Mouse (Mus musculus) left cerebral cortex, adult 2 months (tissue): ENCODE results near the gene Gpd2. TPM values are rescaled to one million over a fixed set of nuclear protein-coding genes. Genes with fewer than 3 reads are reported as not detected.

Experiments
- DNase-seq, 2 experiments: peaks; one replicate each; pipeline ENCODE4 v3.0.0; 2021 to 2022; ENCODE audit warnings: low spot score in 2 of 2, mixed read lengths in 1 of 2; ENCODE audit errors: extremely low spot score in 1 of 2
- H3K27ac ChIP-seq: fragments of 200-600 bp; 2 replicates; pipeline ENCODE4 v1.8.1; 2022
- H3K4me3 ChIP-seq: fragments of 200-600 bp; 2 replicates; pipeline ENCODE4 v1.8.1; 2022
- CTCF ChIP-seq: fragments of 200-600 bp; IDR thresholded peaks from 2 replicates; pipeline ENCODE4 v1.8.1; 2022; ENCODE audit warnings: antibody characterized with exemption, mild to moderate bottlenecking, moderate library complexity
- intact Hi-C: fragments of 180-260 bp; cut with DNase I; formaldehyde crosslinking; loops from one replicate; pipeline ENCODE4 v1.15.1; 2025
- total RNA-seq, 2 experiments: library from RNA; stranded (reverse); gene quantifications; 2 replicates each; pipeline ENCODE4 v1.2.3; 2021

The Gpd2 gene
- total RNA-seq, 2 experiments from 2014 or later: 92.8 to 98.0 TPM

DNA sequence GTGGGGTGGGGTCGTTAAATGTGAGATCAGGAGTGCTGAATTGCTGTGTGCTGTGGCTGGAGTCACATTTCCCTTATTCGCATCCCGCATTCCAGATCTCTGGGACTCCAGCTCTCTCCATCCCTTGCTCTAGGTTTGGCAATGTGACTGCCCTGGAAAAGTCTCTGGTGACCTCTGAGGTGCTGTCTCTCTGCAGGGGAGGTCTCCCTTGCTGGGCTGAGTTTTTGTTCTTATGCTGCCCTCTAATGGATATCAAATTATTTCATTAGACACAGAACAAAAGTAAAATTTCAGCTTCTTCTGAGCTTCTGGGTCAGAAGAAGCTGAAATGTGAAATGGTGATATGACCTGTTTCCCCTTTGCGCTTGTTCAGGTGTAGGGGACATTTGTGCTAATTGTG is 137.2 kb downstream of the Gpd2 start:
- TF ChIP-seq CTCF: peak; percentile 44
- no peak overlapping the region for H3K27ac ChIP-seq
- intact Hi-C loops: loop anchor here (1.0 to 5.0 kb wide), 2 partner anchors 257 to 1255 kb away; no protein-coding TSS in a partner anchor
- DNase-seq: no peak
- no peak overlapping the region for H3K4me3 ChIP-seq

DNA sequence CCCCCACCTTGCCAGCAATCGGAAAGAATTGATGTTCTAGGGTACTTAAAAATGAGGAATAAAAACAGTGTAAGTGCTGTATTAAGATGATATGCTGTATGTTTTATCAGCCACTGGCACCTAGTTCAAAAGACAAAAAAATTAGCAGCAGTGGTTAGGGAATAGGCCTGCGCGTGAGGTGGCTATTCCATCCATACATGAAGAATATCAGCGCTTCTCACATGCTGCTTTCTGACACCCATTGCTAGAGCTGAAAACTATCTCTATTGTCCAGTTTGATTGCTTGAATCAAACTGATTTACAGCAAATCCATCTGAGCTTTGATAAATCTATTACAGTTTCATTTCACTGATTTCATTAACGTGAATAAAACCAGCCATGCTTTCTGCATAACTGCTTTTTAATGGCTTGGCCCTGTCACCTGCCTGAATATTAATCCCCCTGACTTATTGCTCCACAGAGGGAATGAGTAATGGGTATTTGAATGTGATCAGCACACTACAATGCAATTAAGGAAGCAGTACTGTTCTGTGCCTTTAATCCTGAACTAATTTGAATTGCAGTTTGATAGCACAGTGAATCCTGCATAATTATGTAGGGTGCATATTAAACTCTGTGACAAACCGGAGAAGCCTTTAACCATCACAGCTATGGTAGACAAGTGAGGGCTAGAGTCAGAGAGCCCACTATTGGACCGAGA is 137.9 kb downstream of the Gpd2 start:
- Histone ChIP-seq H3K4me3 (no peak overlapping the region), H3K27ac (no peak overlapping the region)
- intact Hi-C loops: no loop called here
- TF ChIP-seq CTCF: no peak
- no peak for DNase-seq

DNA sequence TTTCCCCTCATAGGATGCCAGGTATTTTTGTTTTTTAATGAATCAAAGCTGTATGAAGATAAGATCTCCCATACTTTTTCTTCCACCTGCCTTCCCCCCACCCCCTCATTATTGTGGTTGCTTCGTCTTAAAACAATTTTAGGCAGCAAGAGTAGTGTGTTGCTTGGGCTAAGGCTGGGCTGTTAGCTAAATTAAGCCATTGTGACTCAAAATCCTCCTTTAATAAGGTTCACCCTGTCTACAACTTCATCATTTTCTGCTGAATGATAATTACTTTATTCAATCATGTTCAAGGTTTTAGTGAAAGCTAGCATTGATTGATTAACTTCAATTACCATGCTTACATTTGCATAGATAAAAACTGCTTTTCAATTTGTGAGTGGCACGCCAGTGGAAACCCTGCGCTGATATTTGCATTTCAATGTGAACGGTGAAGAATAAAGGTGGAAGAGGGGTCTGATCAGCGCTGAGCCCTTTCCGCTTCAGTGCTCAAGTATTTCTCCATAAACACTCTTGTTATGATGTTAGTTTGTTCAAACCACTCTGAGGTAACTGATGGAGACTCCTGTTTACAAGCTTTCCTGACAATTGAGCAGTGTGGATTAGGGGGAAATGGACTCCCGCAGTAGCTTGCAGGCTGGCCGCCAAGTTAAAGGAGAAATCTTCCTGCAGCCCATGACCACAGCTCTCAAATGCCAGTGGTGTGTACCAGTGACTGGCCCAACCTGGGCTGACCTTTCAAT is 140.9 kb downstream of the Gpd2 start:
- TF ChIP-seq CTCF: no peak
- intact Hi-C loops: no loop called here
- DNase-seq: no peak
- no peak overlapping the region for H3K4me3 ChIP-seq
- H3K27ac ChIP-seq: no peak overlapping the region

DNA sequence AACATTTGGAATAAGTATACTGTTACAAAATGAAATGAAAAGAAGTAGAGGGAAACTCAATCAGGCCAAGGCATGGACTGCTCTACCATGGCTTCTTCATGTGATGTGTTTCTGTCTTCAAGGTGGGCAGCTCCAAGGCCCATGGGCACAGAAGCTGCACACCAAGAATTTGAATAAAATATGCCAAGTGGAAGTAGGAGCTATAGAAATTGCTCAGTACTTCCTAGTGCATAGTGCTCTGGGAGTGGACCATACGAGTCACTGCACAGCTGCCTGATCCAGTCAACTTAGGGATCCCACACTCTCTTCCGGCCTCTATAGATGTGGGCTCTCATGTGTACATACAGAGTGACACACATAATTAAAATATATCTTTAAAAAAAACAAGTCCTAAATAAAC is 147.2 kb downstream of the Gpd2 start:
- TF ChIP-seq CTCF: no peak

DNA sequence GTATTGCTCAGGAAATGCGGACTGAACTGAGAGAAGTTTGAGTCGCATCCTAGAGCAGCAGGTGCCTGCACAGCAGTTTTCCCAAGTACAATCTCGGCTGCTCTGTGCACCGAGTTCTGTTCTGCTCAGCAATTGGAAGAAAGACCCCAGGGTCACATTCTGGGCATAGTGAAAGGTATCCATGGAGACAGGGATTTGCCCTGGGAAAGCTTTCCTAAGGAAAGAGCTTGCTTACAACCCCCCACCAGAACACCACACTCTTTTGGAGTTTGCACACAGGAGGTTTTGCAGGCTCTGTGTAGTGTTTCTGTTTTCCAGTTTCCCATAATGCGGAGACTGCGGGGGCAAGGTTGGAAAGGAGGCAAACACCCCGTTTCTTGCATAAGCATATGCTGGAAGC is 150.4 kb downstream of the Gpd2 start:
- intact Hi-C loops: no loop called here
- TF ChIP-seq CTCF: no peak
- Histone ChIP-seq H3K4me3 (no peak overlapping the region), H3K27ac (no peak overlapping the region)
- DNase-seq: peak in 1 of 2 experiments; percentile 13

More for the DNA sequence above, 147.2 kb downstream of the Gpd2 start:
- Histone ChIP-seq H3K27ac (no peak overlapping the region), H3K4me3 (no peak overlapping the region)
- intact Hi-C loops: no loop called here
- DNase-seq: no peak

DNA sequence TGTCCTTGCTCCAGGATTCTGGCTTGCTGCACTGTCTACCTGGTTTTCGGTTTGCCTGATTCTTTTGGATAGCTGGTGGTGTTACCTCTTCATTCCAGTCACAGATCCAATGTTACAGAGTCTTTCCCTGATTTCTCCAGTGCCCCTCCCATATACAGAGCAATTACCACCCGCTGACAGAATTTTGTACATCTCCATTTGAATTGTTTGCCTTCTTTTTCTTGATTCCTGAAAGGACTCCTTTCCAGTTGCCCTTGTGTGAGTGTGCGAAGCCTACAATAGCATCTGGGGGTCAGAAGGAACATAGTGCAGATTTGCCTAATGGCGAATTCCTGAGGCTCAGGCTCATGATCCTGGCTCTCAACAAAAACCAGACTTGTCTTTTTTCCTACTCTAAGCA is 157.6 kb downstream of the Gpd2 start:
- DNase-seq: no peak
- intact Hi-C loops: no loop called here
- no peak for TF ChIP-seq CTCF
- no peak overlapping the region for H3K27ac ChIP-seq
- H3K4me3 ChIP-seq: no peak overlapping the region

DNA sequence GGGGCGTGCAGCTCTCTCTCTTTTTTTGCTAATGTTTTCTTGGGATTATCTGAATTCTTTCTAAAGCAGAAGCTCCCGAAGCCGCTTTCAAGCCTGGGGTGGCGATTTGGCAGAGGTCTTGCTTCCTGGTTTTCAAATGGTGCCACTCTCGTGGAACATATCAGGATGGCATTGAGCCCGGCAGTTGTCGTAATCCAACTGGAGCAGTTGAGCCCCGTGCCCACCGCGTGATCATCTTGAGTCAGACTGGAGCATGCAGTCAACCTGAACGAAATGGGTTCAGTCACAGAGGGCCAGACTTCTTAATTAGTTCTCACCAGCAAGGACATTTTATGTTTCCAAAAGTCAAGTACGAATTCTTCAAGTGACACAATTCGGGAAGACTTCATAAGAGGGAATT is 158.6 kb downstream of the Gpd2 start:
- no peak for TF ChIP-seq CTCF

DNA sequence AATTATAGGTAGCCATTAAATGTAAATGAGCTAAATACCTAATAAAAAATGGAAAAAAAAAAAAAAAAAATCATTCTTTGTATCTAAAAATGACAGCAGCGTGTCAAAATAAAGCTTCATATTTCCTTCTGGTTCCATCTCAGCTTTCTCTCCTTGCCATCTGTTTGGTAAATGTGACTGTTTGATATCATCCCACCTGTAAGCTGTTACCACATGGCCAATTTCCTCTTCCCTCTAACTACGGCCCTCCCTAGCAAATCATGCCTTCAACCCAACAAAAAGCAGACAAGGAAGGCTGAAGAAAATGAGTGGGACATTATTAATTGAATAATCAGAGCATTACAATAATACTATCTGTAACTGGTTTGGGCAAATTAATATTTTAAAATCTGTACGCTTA is 160.3 kb downstream of the Gpd2 start:
- no peak for DNase-seq
- no peak overlapping the region for H3K27ac ChIP-seq
- intact Hi-C loops: no loop called here
- TF ChIP-seq CTCF: no peak
- H3K4me3 ChIP-seq: no peak overlapping the region

More for the DNA sequence above, 158.6 kb downstream of the Gpd2 start:
- no peak for DNase-seq
- Histone ChIP-seq H3K4me3 (no peak overlapping the region), H3K27ac (no peak overlapping the region)
- intact Hi-C loops: no loop called here

DNA sequence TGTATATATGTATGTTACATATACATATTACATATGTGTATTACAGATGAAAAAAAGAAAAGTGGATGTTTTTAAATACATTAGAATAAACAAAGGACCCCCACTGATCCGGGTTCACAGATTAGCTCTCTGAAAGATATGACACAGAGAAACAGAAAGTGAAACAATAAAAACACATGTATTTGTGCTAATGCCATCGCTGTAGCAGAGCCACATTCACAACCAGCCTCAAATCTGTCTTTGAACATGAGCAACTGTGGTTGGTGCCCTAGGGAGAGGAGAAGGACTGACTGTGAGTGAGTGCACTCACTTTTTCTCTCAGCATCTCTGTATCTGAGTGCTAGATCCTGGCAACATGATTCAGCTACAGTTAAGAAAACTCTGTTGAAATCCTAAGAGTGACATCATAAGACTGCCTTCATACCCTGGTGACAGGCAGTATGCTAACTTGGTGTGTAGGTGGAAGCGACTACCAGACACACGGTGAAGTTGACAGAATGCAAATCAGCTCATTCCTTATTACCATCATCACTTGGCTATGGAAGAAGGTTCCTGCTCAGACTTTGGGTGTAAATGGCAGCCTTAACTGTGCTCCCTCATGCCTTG is 170.1 kb downstream of the Gpd2 start:
- Histone ChIP-seq H3K27ac (no peak overlapping the region), H3K4me3 (no peak overlapping the region)
- intact Hi-C loops: no loop called here
- DNase-seq: no peak
- no peak for TF ChIP-seq CTCF

DNA sequence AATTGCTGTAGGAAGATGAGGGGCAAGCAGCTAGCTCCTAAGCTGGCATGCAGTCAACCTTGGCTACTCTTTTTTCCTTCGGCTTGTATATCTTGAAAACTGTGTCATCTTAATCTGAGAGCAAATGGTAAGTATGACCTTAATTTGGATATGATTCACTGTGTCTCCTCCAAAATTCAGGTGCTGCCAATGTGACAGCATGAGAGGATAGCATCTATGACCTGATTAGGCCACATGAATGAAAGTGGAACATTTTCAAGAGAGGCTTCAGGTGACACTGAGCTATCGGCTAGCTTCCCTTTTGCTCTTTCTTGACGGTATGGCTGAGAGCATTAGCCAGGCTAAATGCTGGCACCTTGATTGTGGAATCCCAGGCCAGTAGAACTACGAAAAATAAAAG is 171.0 kb downstream of the Gpd2 start:
- DNase-seq: no peak
- Histone ChIP-seq H3K4me3 (no peak overlapping the region), H3K27ac (no peak overlapping the region)
- no peak for TF ChIP-seq CTCF
- intact Hi-C loops: no loop called here

DNA sequence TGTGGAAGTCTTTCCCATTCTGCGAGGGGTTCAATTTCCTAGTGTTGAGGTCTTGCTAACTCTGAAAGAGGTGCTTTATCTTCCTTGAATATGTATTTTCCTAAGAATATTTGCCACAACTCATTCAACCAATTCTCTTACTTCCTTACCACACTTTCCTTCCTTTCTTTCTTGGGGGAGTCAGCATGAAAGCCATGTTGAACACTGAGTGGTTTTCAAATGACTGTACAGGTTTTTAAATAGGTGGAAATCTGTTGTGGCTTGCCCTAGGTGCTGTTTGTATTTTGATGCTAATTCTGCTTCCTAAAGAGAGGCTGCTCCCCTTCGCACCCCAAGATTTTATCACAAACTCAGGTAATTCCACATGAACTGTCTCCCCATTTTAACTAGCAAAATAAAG is 174.1 kb downstream of the Gpd2 start:
- H3K27ac ChIP-seq: no peak overlapping the region
- TF ChIP-seq CTCF: no peak
- intact Hi-C loops: no loop called here
- DNase-seq: no peak
- no peak overlapping the region for H3K4me3 ChIP-seq

DNA sequence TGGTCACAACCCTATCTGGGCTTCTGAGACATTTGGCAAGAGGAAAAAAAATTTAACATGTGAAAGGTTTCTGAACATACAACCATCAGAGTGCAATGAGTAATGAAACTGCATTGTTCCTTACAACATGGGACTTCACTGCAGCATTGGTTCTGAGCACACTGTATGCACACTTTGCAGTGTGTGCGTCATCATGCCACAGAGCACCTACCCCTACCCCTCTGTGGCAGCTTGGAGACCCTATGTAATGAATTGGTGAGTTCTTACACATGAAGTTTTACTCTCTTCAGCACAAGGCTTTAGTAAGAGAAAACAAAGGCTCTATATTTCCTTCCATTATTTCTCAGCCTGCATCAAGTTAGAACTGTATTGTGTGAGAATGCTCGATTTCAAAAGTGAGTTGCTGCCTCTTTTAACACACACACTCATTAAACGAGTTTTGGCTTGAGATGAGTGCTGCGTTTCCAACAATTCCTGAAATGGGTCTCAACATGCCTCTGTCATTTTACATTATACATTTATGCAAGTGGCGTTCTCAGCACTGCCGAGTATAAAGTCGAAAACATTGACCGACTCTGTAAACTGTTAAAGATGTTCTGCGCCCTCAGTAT is 177.2 kb downstream of the Gpd2 start:
- intact Hi-C loops: no loop called here
- no peak for TF ChIP-seq CTCF
- Histone ChIP-seq H3K4me3 (no peak overlapping the region), H3K27ac (no peak overlapping the region)
- DNase-seq: no peak
